Comparison of ENCODE assay signal across 12 mouse cellular contexts in genomic region chr11:54597902-54598447, GRCm38 (mm10).
DNase-seq lines count a peak whose midpoint lies in the region; ATAC-seq lines count a peak whose summit lies in the region.
"Had no signal": no experiment of that assay in that cellular context is flagged by ENCODE, and none has a peak within 500 bp of the region (broad histone marks: within the 10 kb centered on the region; RNA-seq: fewer than 3 reads in every experiment).

No protein-coding gene starts in this region.

- H3K4me1 ChIP-seq in forebrain, embryonic 13.5 days = peaks cover 12% of the 10 kb centered on the region
- H3K4me1 ChIP-seq in forebrain, embryonic 12.5 days = peaks cover 4% of the 10 kb centered on the region; the same call in 1 of the 2 replicates
- peaks cover 9% of the 10 kb centered on the region for H3K4me1 ChIP-seq in liver, embryonic 11.5 days (replicated peaks; ENCODE audit: control insufficient read depth, insufficient read depth, low read length)
- H3K4me1 ChIP-seq in heart, embryonic 11.5 days (ENCODE audit: control insufficient read depth, insufficient read depth, low read length) = peaks cover 5% of the 10 kb centered on the region; the same call in 1 of the 2 replicates
- H3K4me1 ChIP-seq: limb, embryonic 13.5 days had no signal

- 32% methylated on average over 1 of the region's 1 CpGs for WGBS in forebrain, embryonic 13.5 days
- 56% methylated on average over 1 of the region's 1 CpGs for WGBS in forebrain, embryonic 12.5 days
- 32% methylated on average over 1 of the region's 1 CpGs for WGBS in liver, embryonic 11.5 days
- WGBS in heart, embryonic 11.5 days (ENCODE audit: insufficient replicate concordance) = 39% methylated on average over 1 of the region's 1 CpGs

- no peaks in the 10 kb centered on the region for H3K27me3 ChIP-seq in forebrain, embryonic 13.5 days
- H3K27me3 ChIP-seq in forebrain, embryonic 12.5 days = no peaks in the 10 kb centered on the region
- H3K27me3 ChIP-seq in liver, embryonic 11.5 days (replicated peaks; ENCODE audit: control insufficient read depth, insufficient read depth, low read length) = no peaks in the 10 kb centered on the region
- H3K27me3 ChIP-seq in heart, embryonic 11.5 days (ENCODE audit: control insufficient read depth, insufficient read depth, low read length) = no peaks in the 10 kb centered on the region
- H3K27me3 ChIP-seq: heart, embryonic 15.5 days; limb, embryonic 13.5 days had no signal

- no peak overlapping the region for H3K27ac ChIP-seq in forebrain, embryonic 13.5 days
- H3K27ac ChIP-seq in forebrain, embryonic 12.5 days = no peak overlapping the region
- no peak overlapping the region for H3K27ac ChIP-seq in liver, embryonic 11.5 days (ENCODE audit: low read depth, low read length)
- no peak overlapping the region for H3K27ac ChIP-seq in heart, embryonic 11.5 days (ENCODE audit: low read depth, low read length)
- H3K27ac ChIP-seq: heart, embryonic 15.5 days; limb, embryonic 13.5 days had no signal

- peak overlapping the region; percentile 24; the same call in 1 of the 2 replicates for H3K4me2 ChIP-seq in forebrain, embryonic 13.5 days
- no peak overlapping the region for H3K4me2 ChIP-seq in forebrain, embryonic 12.5 days
- no peak overlapping the region for H3K4me2 ChIP-seq in liver, embryonic 11.5 days
- no peak overlapping the region for H3K4me2 ChIP-seq in heart, embryonic 11.5 days
- H3K4me2 ChIP-seq: heart, embryonic 15.5 days; limb, embryonic 13.5 days had no signal

- H3K36me3 ChIP-seq in forebrain, embryonic 13.5 days (ENCODE audit: poor library complexity, severe bottlenecking) = no peaks in the 10 kb centered on the region
- H3K36me3 ChIP-seq in forebrain, embryonic 12.5 days (replicated peaks) = no peaks in the 10 kb centered on the region
- H3K36me3 ChIP-seq in liver, embryonic 11.5 days (ENCODE audit: control insufficient read depth, insufficient read depth, low read length) = no peaks in the 10 kb centered on the region
- no peaks in the 10 kb centered on the region for H3K36me3 ChIP-seq in heart, embryonic 11.5 days (ENCODE audit: control insufficient read depth, insufficient read depth, low read length)
- H3K36me3 ChIP-seq: heart, embryonic 15.5 days; limb, embryonic 13.5 days had no signal

- no peaks in the 10 kb centered on the region for H3K9me3 ChIP-seq in forebrain, embryonic 13.5 days (replicated peaks)
- H3K9me3 ChIP-seq in forebrain, embryonic 12.5 days = no peaks in the 10 kb centered on the region
- H3K9me3 ChIP-seq in liver, embryonic 11.5 days (ENCODE audit: control insufficient read depth, low read length) = no peaks in the 10 kb centered on the region
- no peaks in the 10 kb centered on the region for H3K9me3 ChIP-seq in heart, embryonic 11.5 days (replicated peaks; ENCODE audit: control insufficient read depth, low read length)
- H3K9me3 ChIP-seq: heart, embryonic 15.5 days; limb, embryonic 13.5 days had no signal

- ATAC-seq in forebrain, embryonic 13.5 days = no peak
- ATAC-seq in forebrain, embryonic 12.5 days (ENCODE audit: low FRiP score) = no peak
- peak; percentile 78 for ATAC-seq in liver, embryonic 11.5 days (replicated peaks; ENCODE audit: low FRiP score)
- no peak for ATAC-seq in heart, embryonic 11.5 days (replicated peaks; ENCODE audit: insufficient number of reproducible peaks, low FRiP score, low TSS enrichment)

- peak; percentile 9 for DNase-seq in thymus, postnatal 14 days
- DNase-seq in thymus, postnatal 36 days = no peak
- DNase-seq in liver, embryonic 11.5 days (ENCODE audit: low spot score) = no peak
- peak; percentile 4 for DNase-seq in right cerebral cortex, postnatal 4 days
- DNase-seq in spleen, adult 12 weeks (ENCODE audit: low spot score) = no peak
- DNase-seq: kidney, postnatal 25 days had no signal

- H3K9ac ChIP-seq in forebrain, embryonic 13.5 days = no peak overlapping the region
- no peak overlapping the region for H3K9ac ChIP-seq in forebrain, embryonic 12.5 days
- H3K9ac ChIP-seq in liver, embryonic 11.5 days (ENCODE audit: low read depth, low read length) = no peak overlapping the region
- no peak overlapping the region for H3K9ac ChIP-seq in heart, embryonic 11.5 days (ENCODE audit: low read depth, low read length)
- H3K9ac ChIP-seq: heart, embryonic 15.5 days; limb, embryonic 13.5 days had no signal

- 0 out of 2 replicates have a peak overlapping the region, but pooled peaks have one; percentile 17 for H3K4me3 ChIP-seq in forebrain, embryonic 13.5 days
- no peak overlapping the region for H3K4me3 ChIP-seq in forebrain, embryonic 12.5 days (replicated peaks)
- H3K4me3 ChIP-seq in liver, embryonic 11.5 days (ENCODE audit: low read depth, low read length) = no peak overlapping the region
- H3K4me3 ChIP-seq in heart, embryonic 11.5 days (ENCODE audit: low read depth, low read length) = no peak overlapping the region
- H3K4me3 ChIP-seq: heart, embryonic 15.5 days; limb, embryonic 13.5 days; myocyte had no signal

Comparison
In these comparisons a context has a peak if more than half of its experiments do, and no peak if none do; other contexts are left out.
1. DNase-seq: peak in thymus, postnatal 14 days (single experiment) and right cerebral cortex, postnatal 4 days (single experiment); none in thymus, postnatal 36 days (0 of 2), liver, embryonic 11.5 days (single experiment) and spleen, adult 12 weeks (single experiment).